Mouse (Mus musculus) limb, embryonic 13.5 days (tissue): ENCODE results near the gene Ly75. TPM values are rescaled to one million over a fixed set of nuclear protein-coding genes. Genes with fewer than 3 reads are reported as not detected.

Experiments
- ATAC-seq: fragments of 200-750 bp; cut with Nextera tagmentation; 2 replicates; pipeline ENCODE4 v1.8.0; 2017; ENCODE audit warnings: low read depth, moderate number of reproducible peaks, moderate TSS enrichment; ENCODE audit not compliant: low FRiP score
- H3K27ac ChIP-seq: fragments of 300-500 bp; sonication (generic); 2 replicates; pipeline ENCODE4 v1.5.1; 2015; ENCODE audit warnings: inconsistent platforms, mild to moderate bottlenecking, moderate library complexity
- H3K27me3 ChIP-seq: fragments of 300-500 bp; sonication (generic); 2 replicates; pipeline ENCODE4 v1.6.1; 2015; ENCODE audit warnings: mild to moderate bottlenecking, inconsistent platforms
- H3K36me3 ChIP-seq: fragments of 300-500 bp; sonication (generic); 2 replicates; pipeline ENCODE4 v1.6.1; 2015; ENCODE audit warnings: inconsistent platforms, mild to moderate bottlenecking, moderate library complexity
- H3K4me1 ChIP-seq: fragments of 300-500 bp; sonication (generic); 2 replicates; pipeline ENCODE4 v1.6.1; 2015; ENCODE audit warnings: inconsistent platforms
- H3K4me2 ChIP-seq: fragments of 300-500 bp; sonication (generic); replicated peaks from 2 replicates; pipeline ENCODE4 v1.6.1; 2015; ENCODE audit warnings: inconsistent platforms, mild to moderate bottlenecking, moderate library complexity
- H3K4me3 ChIP-seq: fragments of 300-500 bp; sonication (generic); 2 replicates; pipeline ENCODE4 v1.5.1; 2015; ENCODE audit warnings: moderate library complexity, mild to moderate bottlenecking, inconsistent platforms
- H3K9ac ChIP-seq: fragments of 300-500 bp; sonication (generic); 2 replicates; pipeline ENCODE4 v1.6.1; 2015; ENCODE audit warnings: mild to moderate bottlenecking, inconsistent platforms
- H3K9me3 ChIP-seq: fragments of 300-500 bp; sonication (generic); 2 replicates; pipeline ENCODE4 v1.6.1; 2016; ENCODE audit warnings: inconsistent platforms
- WGBS: fragments of 180-500 bp; shearing (Covaris S2); methylation state at CpG from one replicate; pipeline ENCODE4 v1.1.7; 2015; 5-methylcytosine and 5-hydroxymethylcytosine counted together
- polyA plus RNA-seq: library from polyadenylated mRNA; unstranded; fragments of >200 nt; fragmentation: Nextera tagmentation; extraction: Ambion mirVana; gene quantifications from 2 replicates; pipeline ENCODE4 v1.2.1, GENCODE M21; 2015

Ly75 gene
- polyA plus RNA-seq, 1 experiment from 2014 or later: 2.5 TPM

GRCm38 (mm10) chr2:60260621-60261350 is 122.3 kb downstream of the Ly75 start:
- no peak overlapping the region for H3K4me2 ChIP-seq
- no peaks in the 10 kb centered on the region for H3K4me1 ChIP-seq
- H3K27ac ChIP-seq: no peak overlapping the region
- ATAC-seq: no peak
- peaks cover 28% of the 10 kb centered on the region for H3K36me3 ChIP-seq
- no peak overlapping the region for H3K9ac ChIP-seq
- peaks cover 10% of the 10 kb centered on the region for H3K9me3 ChIP-seq
- no peaks in the 10 kb centered on the region for H3K27me3 ChIP-seq
- H3K4me3 ChIP-seq: no peak overlapping the region
- WGBS: 79% methylated on average over 5 of the region's 5 CpGs

GRCm38 (mm10) chr2:60259186-60259585 is 123.9 kb downstream of the Ly75 start:
- Histone ChIP-seq H3K9me3 (peaks cover 10% of the 10 kb centered on the region), H3K4me2 (no peak overlapping the region), H3K4me1 (no peaks in the 10 kb centered on the region), H3K36me3 (peaks cover 39% of the 10 kb centered on the region), H3K4me3 (no peak overlapping the region), H3K27me3 (no peaks in the 10 kb centered on the region), H3K27ac (no peak overlapping the region), H3K9ac (no peak overlapping the region)
- no peak for ATAC-seq
- 96% methylated on average over 5 of the region's 5 CpGs for WGBS

- H3K27me3 ChIP-seq: no peaks in the 10 kb centered on the region
- H3K9me3 ChIP-seq: peaks cover 10% of the 10 kb centered on the region
- H3K4me1 ChIP-seq: no peaks in the 10 kb centered on the region
- peaks cover 44% of the 10 kb centered on the region for H3K36me3 ChIP-seq
- H3K27ac ChIP-seq: no peak overlapping the region
- no peak overlapping the region for H3K4me3 ChIP-seq
- H3K4me2 ChIP-seq: no peak overlapping the region
- no peak overlapping the region for H3K9ac ChIP-seq
- 84% methylated on average over 2 of the region's 2 CpGs for WGBS
- no peak for ATAC-seq
Observed at GRCm38 (mm10) chr2:60256751-60257150, 126.4 kb downstream of the Ly75 start.

- no peaks in the 10 kb centered on the region for H3K4me1 ChIP-seq
- peaks cover 47% of the 10 kb centered on the region for H3K36me3 ChIP-seq
- no peak overlapping the region for H3K9ac ChIP-seq
- H3K4me2 ChIP-seq: no peak overlapping the region
- H3K27me3 ChIP-seq: no peaks in the 10 kb centered on the region
- no peak for ATAC-seq
- no peak overlapping the region for H3K27ac ChIP-seq
- no peak overlapping the region for H3K4me3 ChIP-seq
- H3K9me3 ChIP-seq: peaks cover 7% of the 10 kb centered on the region; the same call in 1 of the 2 replicates
Observed at GRCm38 (mm10) chr2:60253506-60253905, 129.6 kb downstream of the Ly75 start.

GRCm38 (mm10) chr2:60252782-60253181 is 130.3 kb downstream of the Ly75 start:
- no peak overlapping the region for H3K4me2 ChIP-seq
- H3K27ac ChIP-seq: no peak overlapping the region
- H3K4me1 ChIP-seq: no peaks in the 10 kb centered on the region
- WGBS: 89% methylated on average over 4 of the region's 4 CpGs
- no peak overlapping the region for H3K9ac ChIP-seq
- no peak; the same call in 1 of the 2 replicates for ATAC-seq
- 0 out of 2 replicates have a peak, but pooled peaks cover 4% of the 10 kb centered on the region for H3K9me3 ChIP-seq
- H3K27me3 ChIP-seq: no peaks in the 10 kb centered on the region
- H3K36me3 ChIP-seq: peaks cover 40% of the 10 kb centered on the region
- H3K4me3 ChIP-seq: no peak overlapping the region

Other genes starting within 250 kb of the Ly75 start
- 64.6 and 67.1 TPM in 2 replicates for gene Baz2b, start 173.5 kb downstream of the Ly75 start, polyA plus RNA-seq
- gene March7, start 173.4 kb downstream of the Ly75 start, polyA plus RNA-seq: 83.0 and 92.8 TPM in 2 replicates
- 43.8 and 45.3 TPM in 2 replicates for gene Cd302, start 98.8 kb downstream of the Ly75 start, polyA plus RNA-seq
- gene Pla2r1, start 170.0 kb upstream of the Ly75 start, polyA plus RNA-seq: 0.91 and 1.3 TPM in 2 replicates